Mouse (Mus musculus) left cerebral cortex, adult 18-20 months (tissue): ENCODE results near the gene Aff3. TPM values are rescaled to one million over a fixed set of nuclear protein-coding genes. Genes with fewer than 3 reads are reported as not detected.

Source experiments
- DNase-seq, 2 experiments: peaks; one replicate each; pipeline ENCODE4 v3.0.0; 2021 to 2022; ENCODE audit warnings: low spot score in 2 of 2, mixed read lengths in 1 of 2
- total RNA-seq, 2 experiments: library from RNA; stranded (reverse); gene quantifications; 2 replicates each; pipeline ENCODE4 v1.2.3; 2021

Gene Aff3
- total RNA-seq, 2 experiments from 2014 or later = 103 to 107 TPM

- no peak for DNase-seq
Measured at GRCm38 (mm10) chr1:38241801-38242200, 423.0 kb downstream of the Aff3 start.

GRCm38 (mm10) chr1:38241221-38241666 is 423.5 kb downstream of the Aff3 start:
- no peak for DNase-seq

- no peak for DNase-seq
Measured at GRCm38 (mm10) chr1:38240438-38241220, 424.1 kb downstream of the Aff3 start.

- DNase-seq = no peak
Measured at GRCm38 (mm10) chr1:38239516-38239915, 425.2 kb downstream of the Aff3 start.

GRCm38 (mm10) chr1:38237831-38238230 is 426.9 kb downstream of the Aff3 start:
- no peak for DNase-seq

GRCm38 (mm10) chr1:38237027-38237787 is 427.5 kb downstream of the Aff3 start:
- DNase-seq = no peak

- DNase-seq = no peak
Measured at GRCm38 (mm10) chr1:38233121-38233520, 431.6 kb downstream of the Aff3 start.

GRCm38 (mm10) chr1:38230041-38230440 is 434.7 kb downstream of the Aff3 start:
- no peak for DNase-seq

GRCm38 (mm10) chr1:38228806-38229205 is 435.9 kb downstream of the Aff3 start:
- DNase-seq = no peak

- DNase-seq = no peak
Measured at GRCm38 (mm10) chr1:38225166-38225565, 439.6 kb downstream of the Aff3 start.

- no peak for DNase-seq
Measured at GRCm38 (mm10) chr1:38222160-38222559, 442.6 kb downstream of the Aff3 start.

- DNase-seq = no peak
Measured at GRCm38 (mm10) chr1:38221431-38221830, 443.3 kb downstream of the Aff3 start.

GRCm38 (mm10) chr1:38217912-38218795 is 446.6 kb downstream of the Aff3 start:
- no peak for DNase-seq

- no peak for DNase-seq
Measured at GRCm38 (mm10) chr1:38217098-38217497, 447.7 kb downstream of the Aff3 start.

GRCm38 (mm10) chr1:38213377-38213776 is 451.4 kb downstream of the Aff3 start:
- DNase-seq = no peak

- no peak for DNase-seq
Measured at GRCm38 (mm10) chr1:38212386-38212785, 452.4 kb downstream of the Aff3 start.

- DNase-seq = no peak
Measured at GRCm38 (mm10) chr1:38202475-38203183, 462.1 kb downstream of the Aff3 start.

- no peak for DNase-seq
Measured at GRCm38 (mm10) chr1:38201796-38202195, 463.0 kb downstream of the Aff3 start.

- DNase-seq = no peak
Measured at GRCm38 (mm10) chr1:38199669-38200635, 464.8 kb downstream of the Aff3 start.
